Mouse (Mus musculus): ENCODE measurements around the gene 9130023H24Rik. TPM values are rescaled to one million over a fixed set of nuclear protein-coding genes. Genes with fewer than 3 reads are reported as not detected.
A peak's percentile ranks its signal among the peaks of the same experiment; 100 is the strongest.

9130023H24Rik gene
- total and polyA plus RNA-seq, 2 experiments from 2014 or later = 4.3 to 5.6 TPM

- no peak overlapping the region for H3K4me3 ChIP-seq (ENCODE audit: low read length)
- no peaks in the 10 kb centered on the region for H3K9me3 ChIP-seq (ENCODE audit: low read length)
- no peaks in the 10 kb centered on the region for H3K4me1 ChIP-seq (ENCODE audit: insufficient read depth, low read length)
- WGBS = 93% methylated on average over 6 of the region's 6 CpGs
- TF ChIP-seq CTCF (IDR thresholded peaks at IDR 0.05; ENCODE audit: low read depth) = no peak
- H3K27me3 ChIP-seq (ENCODE audit: insufficient read depth, low read length) = no peaks in the 10 kb centered on the region
- no peak for DNase-seq (ENCODE audit: low spot score)
- ATAC-seq = no peak
- H3K27ac ChIP-seq = no peak overlapping the region
- H3K9ac ChIP-seq (replicated peaks; ENCODE audit: low read length) = no peak overlapping the region
- H3K4me2 ChIP-seq (ENCODE audit: low read depth, low read length) = no peak overlapping the region
- H3K36me3 ChIP-seq (ENCODE audit: insufficient read depth, low read length) = peaks cover 50% of the 10 kb centered on the region
Measured at GRCm38 (mm10) chr7:128276051-128276450, 38.2 kb upstream of the 9130023H24Rik start.

GRCm38 (mm10) chr7:128271496-128271895 lies 33.7 kb upstream of the 9130023H24Rik start:
- no peak overlapping the region for H3K4me3 ChIP-seq (ENCODE audit: low read length)
- H3K4me1 ChIP-seq (ENCODE audit: insufficient read depth, low read length) = no peaks in the 10 kb centered on the region
- no peaks in the 10 kb centered on the region for H3K9me3 ChIP-seq (ENCODE audit: low read length)
- no peak overlapping the region for H3K27ac ChIP-seq
- H3K36me3 ChIP-seq (ENCODE audit: insufficient read depth, low read length) = peaks cover 33% of the 10 kb centered on the region
- H3K27me3 ChIP-seq (ENCODE audit: insufficient read depth, low read length) = no peaks in the 10 kb centered on the region
- no peak overlapping the region for H3K4me2 ChIP-seq (ENCODE audit: low read depth, low read length)
- H3K9ac ChIP-seq (replicated peaks; ENCODE audit: low read length) = no peak overlapping the region
- WGBS = 97% methylated on average over 9 of the region's 9 CpGs
- ATAC-seq (no peak), DNase-seq (ENCODE audit: low spot score) (no peak)
- no peak for TF ChIP-seq CTCF (IDR thresholded peaks at IDR 0.05; ENCODE audit: low read depth)

GRCm38 (mm10) chr7:128270431-128270850 lies 32.6 kb upstream of the 9130023H24Rik start:
- no peaks in the 10 kb centered on the region for H3K9me3 ChIP-seq (ENCODE audit: low read length)
- no peak overlapping the region for H3K9ac ChIP-seq (replicated peaks; ENCODE audit: low read length)
- 56% methylated on average over 13 of the region's 13 CpGs for WGBS
- no peaks in the 10 kb centered on the region for H3K4me1 ChIP-seq (ENCODE audit: insufficient read depth, low read length)
- H3K4me3 ChIP-seq (ENCODE audit: low read length) = no peak overlapping the region
- H3K27me3 ChIP-seq (ENCODE audit: insufficient read depth, low read length) = no peaks in the 10 kb centered on the region
- no peak for DNase-seq (ENCODE audit: low spot score)
- 0 out of 2 replicates have a peak, but pooled peaks have one; percentile 35 for ATAC-seq
- no peak for TF ChIP-seq CTCF (IDR thresholded peaks at IDR 0.05; ENCODE audit: low read depth)
- H3K36me3 ChIP-seq (ENCODE audit: insufficient read depth, low read length) = peaks cover 22% of the 10 kb centered on the region
- H3K27ac ChIP-seq = no peak overlapping the region
- H3K4me2 ChIP-seq (ENCODE audit: low read depth, low read length) = no peak overlapping the region

- H3K27me3 ChIP-seq (ENCODE audit: insufficient read depth, low read length) = no peaks in the 10 kb centered on the region
- no peak overlapping the region for H3K4me3 ChIP-seq (ENCODE audit: low read length)
- ATAC-seq = no peak
- H3K9me3 ChIP-seq (ENCODE audit: low read length) = no peaks in the 10 kb centered on the region
- no peak overlapping the region for H3K9ac ChIP-seq (replicated peaks; ENCODE audit: low read length)
- no peaks in the 10 kb centered on the region for H3K4me1 ChIP-seq (ENCODE audit: insufficient read depth, low read length)
- no peak for TF ChIP-seq CTCF (IDR thresholded peaks at IDR 0.05; ENCODE audit: low read depth)
- no peaks in the 10 kb centered on the region; the same call in 1 of the 2 replicates for H3K36me3 ChIP-seq (ENCODE audit: insufficient read depth, low read length)
- no peak overlapping the region for H3K4me2 ChIP-seq (ENCODE audit: low read depth, low read length)
- DNase-seq (ENCODE audit: low spot score) = no peak
- 85% methylated on average over 7 of the region's 7 CpGs for WGBS
- no peak overlapping the region for H3K27ac ChIP-seq
Measured at GRCm38 (mm10) chr7:128267813-128268212, 30.0 kb upstream of the 9130023H24Rik start.

GRCm38 (mm10) chr7:128267391-128267790 lies 29.6 kb upstream of the 9130023H24Rik start:
- WGBS = 69% methylated on average over 13 of the region's 13 CpGs
- no peaks in the 10 kb centered on the region for H3K27me3 ChIP-seq (ENCODE audit: insufficient read depth, low read length)
- H3K27ac ChIP-seq = no peak overlapping the region
- H3K4me3 ChIP-seq (ENCODE audit: low read length) = no peak overlapping the region
- H3K4me2 ChIP-seq (ENCODE audit: low read depth, low read length) = no peak overlapping the region
- ATAC-seq = no peak
- no peak overlapping the region for H3K9ac ChIP-seq (replicated peaks; ENCODE audit: low read length)
- no peaks in the 10 kb centered on the region for H3K9me3 ChIP-seq (ENCODE audit: low read length)
- TF ChIP-seq CTCF (IDR thresholded peaks at IDR 0.05; ENCODE audit: low read depth) = no peak
- H3K36me3 ChIP-seq (ENCODE audit: insufficient read depth, low read length) = no peaks in the 10 kb centered on the region; the same call in 1 of the 2 replicates
- no peak for DNase-seq (ENCODE audit: low spot score)
- H3K4me1 ChIP-seq (ENCODE audit: insufficient read depth, low read length) = no peaks in the 10 kb centered on the region

GRCm38 (mm10) chr7:128266056-128266455 lies 28.2 kb upstream of the 9130023H24Rik start:
- no peaks in the 10 kb centered on the region for H3K36me3 ChIP-seq (ENCODE audit: insufficient read depth, low read length)
- H3K27ac ChIP-seq = no peak overlapping the region
- no peaks in the 10 kb centered on the region for H3K27me3 ChIP-seq (ENCODE audit: insufficient read depth, low read length)
- H3K9ac ChIP-seq (replicated peaks; ENCODE audit: low read length) = no peak overlapping the region
- H3K4me1 ChIP-seq (ENCODE audit: insufficient read depth, low read length) = no peaks in the 10 kb centered on the region
- no peak overlapping the region for H3K4me3 ChIP-seq (ENCODE audit: low read length)
- H3K4me2 ChIP-seq (ENCODE audit: low read depth, low read length) = no peak overlapping the region
- no peak for TF ChIP-seq CTCF (IDR thresholded peaks at IDR 0.05; ENCODE audit: low read depth)
- WGBS = 77% methylated on average over 5 of the region's 5 CpGs
- H3K9me3 ChIP-seq (ENCODE audit: low read length) = no peaks in the 10 kb centered on the region
- no peak for DNase-seq (ENCODE audit: low spot score)
- ATAC-seq = no peak

- Histone ChIP-seq H3K9ac (replicated peaks; ENCODE audit: low read length) (no peak within 1 kb of the TSS), H3K36me3 (ENCODE audit: insufficient read depth, low read length) (no peaks in the 10 kb centered on the region)
- no peak for TF ChIP-seq CTCF (IDR thresholded peaks at IDR 0.05; ENCODE audit: low read depth)
Measured at GRCm38 (mm10) chr7:128265411-128265810, 27.6 kb upstream of the 9130023H24Rik start, which contains the start of gene Slc5a2. TSS of gene Slc5a2 (plus strand) at chr7:128265657.

More at GRCm38 (mm10) chr7:128265411-128265810, 27.6 kb upstream of the 9130023H24Rik start, which contains the start of gene Slc5a2:
- H3K27me3 ChIP-seq (ENCODE audit: insufficient read depth, low read length) = no peaks in the 10 kb centered on the region
- H3K9me3 ChIP-seq (ENCODE audit: low read length) = no peaks in the 10 kb centered on the region
- no peaks in the 10 kb centered on the region for H3K4me1 ChIP-seq (ENCODE audit: insufficient read depth, low read length)
- H3K4me2 ChIP-seq (ENCODE audit: low read depth, low read length) = no peak within 1 kb of the TSS
- no peak within 1 kb of the TSS for H3K27ac ChIP-seq
- ATAC-seq (no peak), DNase-seq (ENCODE audit: low spot score) (no peak)
- 86% methylated on average over 6 of the region's 6 CpGs for WGBS
- H3K4me3 ChIP-seq (ENCODE audit: low read length) = no peak within 1 kb of the TSS
